Mouse (Mus musculus) kidney, postnatal 25 days (tissue): ENCODE measurements at regions not wholly inside any gene's neighbourhood (a gene's known extent, or its start where the extent isn't known, plus 50 kb on each side); places are given as distances from the start of the nearest gene placed in this dataset.

ENCODE experiments used
- DNase-seq, 2 experiments: peaks; one replicate each; pipeline ENCODE4 v3.0.0; 2021; ENCODE audit warnings: mixed read lengths in 2 of 2

DNA sequence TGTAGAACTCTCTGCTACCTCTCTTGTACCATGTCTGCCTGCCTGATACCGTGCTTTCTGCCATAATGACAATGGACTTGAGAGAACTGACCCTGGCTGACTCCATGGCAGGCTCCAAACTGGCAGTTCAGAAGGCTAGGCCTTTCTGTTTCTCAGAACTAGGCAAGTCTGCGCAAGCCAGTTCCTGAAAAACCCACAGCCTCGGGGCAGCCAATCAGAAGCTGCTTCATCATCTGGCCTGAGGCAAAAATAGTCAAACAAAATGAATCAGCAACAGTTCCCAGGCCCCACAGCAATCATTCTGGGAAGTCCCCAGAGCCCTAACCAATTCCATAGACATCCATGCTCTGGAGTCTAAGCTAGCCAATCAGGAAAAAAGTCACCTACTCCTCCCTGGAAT lies 284.5 kb downstream of the Olfr1505 start:
- no peak for DNase-seq

DNA sequence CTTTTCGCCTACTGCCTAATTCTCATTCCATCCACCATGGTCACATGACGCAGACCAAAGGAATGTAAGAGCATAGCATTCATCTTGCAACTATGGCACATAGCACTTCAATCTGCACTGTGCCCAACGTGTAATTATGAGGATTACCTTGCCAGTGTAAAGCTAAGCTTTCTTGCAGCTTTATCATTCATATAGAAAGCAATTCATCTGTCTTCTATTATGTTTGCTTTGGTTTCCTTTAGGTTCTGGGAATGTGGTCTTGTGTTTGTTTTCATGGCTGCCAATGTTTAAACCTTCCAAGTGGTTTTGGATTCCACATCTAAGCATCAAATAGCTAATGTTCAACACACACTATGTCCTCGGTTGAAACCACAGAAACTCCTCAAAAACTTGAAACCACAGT lies 307.2 kb downstream of the Olfr1505 start:
- no peak for DNase-seq

DNA sequence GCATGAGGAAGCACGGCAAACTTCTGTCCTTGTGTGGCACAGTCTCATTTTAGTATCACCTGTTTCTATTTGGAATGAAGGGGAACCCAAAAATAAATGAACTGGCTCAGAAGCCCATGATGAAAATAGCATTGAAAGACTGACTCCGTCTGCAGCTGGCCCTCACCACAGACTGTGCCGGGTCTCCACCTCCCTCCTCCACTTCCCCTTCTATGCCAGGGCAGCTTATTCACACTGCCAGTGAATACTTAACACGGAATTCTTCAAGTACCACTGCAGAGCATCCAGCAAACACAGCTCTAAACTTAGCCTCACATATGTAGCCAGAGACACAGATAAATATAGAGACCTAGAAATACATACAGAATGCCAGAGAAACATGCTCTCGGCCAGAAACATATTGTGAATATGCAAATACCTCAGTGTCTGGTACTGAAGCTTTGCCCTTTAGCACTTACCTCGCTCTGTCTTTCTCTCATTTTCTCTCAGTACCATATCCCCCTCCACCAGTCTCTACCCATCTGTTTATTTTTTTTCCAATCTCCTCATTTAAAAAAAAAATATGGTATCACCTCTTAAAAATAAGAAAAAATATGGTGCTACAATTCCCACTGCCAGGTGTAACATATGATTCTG lies 311.8 kb downstream of the Olfr1505 start:
- no peak for DNase-seq

DNA sequence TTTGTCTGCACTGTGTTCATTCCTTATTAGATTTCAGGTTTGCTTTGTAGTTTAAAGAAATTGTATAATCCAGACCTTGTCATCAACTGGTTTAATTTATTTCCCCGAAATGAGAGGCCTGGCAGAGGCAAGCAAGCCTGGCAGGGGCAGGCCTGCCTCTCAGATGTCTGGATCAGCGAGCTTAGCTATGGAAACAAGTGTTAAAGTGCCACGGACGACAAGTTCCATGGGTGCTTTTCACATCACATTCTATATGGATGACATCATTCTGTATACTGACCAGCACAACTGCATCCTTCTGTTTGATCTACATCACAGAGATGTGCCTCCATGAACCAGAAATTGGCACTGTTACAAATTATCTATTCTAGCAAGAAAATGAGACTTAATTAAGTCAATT lies 312.5 kb downstream of the Olfr1505 start:
- DNase-seq, result no peak

DNA sequence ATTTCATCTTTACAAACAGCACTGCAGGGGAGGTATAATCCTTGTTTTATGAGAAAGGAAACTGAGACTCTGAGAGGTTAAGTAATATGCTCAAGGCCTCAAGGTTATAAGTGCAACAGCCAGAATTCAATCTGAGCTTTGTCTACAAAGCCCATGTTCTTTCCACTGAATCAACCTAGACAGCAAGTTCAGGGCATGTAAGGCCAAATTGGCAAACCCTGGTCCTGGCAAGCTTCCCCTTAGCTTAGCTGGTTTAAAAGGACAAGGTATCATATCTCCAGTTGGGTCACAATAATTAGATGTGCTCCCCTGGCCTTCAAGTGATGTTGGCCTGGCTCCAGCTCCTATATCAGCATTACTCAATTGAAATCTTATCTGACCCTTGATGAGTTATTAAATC lies 313.2 kb downstream of the Olfr1505 start:
- no peak for DNase-seq

DNA sequence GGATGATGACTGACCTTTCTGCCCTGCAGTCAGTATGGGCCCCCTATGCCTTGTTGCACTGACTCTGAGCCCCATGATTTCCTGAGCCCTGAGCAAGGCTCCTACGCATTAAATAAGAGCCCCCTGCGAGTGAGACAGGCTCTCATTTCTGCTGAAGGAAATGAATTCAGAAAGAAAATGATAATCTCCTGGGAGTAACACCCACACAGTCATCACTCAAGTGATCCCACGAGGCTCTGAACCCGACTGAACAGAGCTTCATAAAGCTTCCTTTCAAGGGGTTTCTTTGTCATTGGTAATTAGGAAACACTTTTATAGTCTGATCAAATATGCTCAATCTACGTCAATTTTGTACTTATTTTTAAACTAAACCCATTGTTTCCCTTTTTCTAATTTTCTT lies 330.2 kb downstream of the Olfr1505 start:
- no peak for DNase-seq

DNA sequence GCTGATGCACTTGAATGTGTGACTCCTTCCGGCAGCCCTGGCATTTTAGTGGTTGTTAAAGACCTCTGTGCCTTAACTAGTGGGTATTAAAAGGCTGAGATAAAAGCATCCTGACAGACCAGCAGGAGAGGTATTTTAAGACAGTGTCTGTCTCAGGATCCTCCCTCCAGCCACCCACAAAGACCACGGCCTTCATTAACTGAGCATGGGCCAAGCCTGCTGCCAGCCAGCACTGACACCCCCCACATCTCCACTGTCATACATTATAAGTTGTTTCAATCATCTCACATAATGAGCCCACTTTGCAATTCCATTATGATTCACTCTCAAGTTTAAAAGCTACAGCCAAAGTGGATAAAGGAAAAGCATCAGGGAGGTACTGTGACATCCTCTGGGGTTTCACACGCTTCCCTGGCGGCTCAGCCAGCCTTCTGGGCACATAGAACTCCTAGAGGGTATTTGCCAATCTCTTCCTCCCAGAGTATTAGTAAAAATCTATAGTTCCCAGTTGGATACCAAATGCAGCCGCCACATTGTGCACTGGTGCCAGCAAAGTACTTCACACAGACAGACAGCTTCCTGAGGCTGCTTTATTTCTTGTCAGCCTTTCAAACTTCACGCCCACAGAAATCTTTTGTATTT lies 333.8 kb downstream of the Olfr1505 start:
- no peak for DNase-seq

DNA sequence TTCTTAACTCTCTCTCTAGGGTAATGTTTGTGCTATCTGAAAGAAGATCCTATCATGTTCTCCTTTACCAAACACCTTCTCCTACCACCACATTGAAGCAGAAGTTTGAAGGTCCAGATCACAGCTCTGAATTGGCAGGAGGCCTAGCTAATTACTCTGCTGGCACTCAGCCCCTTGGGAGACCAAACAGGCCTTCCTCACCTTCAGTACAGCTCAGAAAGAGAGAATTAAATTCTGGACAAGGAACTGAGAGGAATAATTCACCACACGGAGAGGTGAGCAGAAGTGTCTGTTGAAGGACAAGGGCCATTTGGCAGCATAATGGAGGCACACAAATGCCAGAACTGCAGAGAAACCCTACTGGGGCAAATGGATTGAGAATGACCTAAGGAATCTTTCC lies 334.6 kb downstream of the Olfr1505 start:
- peak in 1 of 2 experiments; percentile 20 for DNase-seq

DNA sequence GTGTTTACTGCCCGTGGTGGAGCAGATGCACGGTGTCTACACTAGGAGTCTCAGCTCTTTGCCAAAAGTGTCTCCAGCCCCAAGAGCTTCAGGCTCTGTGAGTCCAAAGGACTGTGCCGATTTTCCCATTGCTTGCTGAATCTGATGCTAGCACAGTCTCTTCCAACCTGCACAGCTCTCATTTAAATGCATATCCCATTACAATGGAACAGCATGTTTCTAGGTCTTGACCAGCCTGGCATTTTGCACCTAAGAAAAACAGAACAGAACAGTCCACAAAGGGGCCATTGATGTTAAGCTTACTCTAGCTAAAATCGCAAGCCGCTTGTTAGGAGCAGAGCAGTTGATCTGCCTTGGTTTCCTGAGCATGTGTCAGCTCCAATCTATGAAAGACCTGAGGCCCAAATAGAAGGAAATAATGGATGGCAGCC lies 339.2 kb downstream of the Tle4 start:
- DNase-seq, result no peak

DNA sequence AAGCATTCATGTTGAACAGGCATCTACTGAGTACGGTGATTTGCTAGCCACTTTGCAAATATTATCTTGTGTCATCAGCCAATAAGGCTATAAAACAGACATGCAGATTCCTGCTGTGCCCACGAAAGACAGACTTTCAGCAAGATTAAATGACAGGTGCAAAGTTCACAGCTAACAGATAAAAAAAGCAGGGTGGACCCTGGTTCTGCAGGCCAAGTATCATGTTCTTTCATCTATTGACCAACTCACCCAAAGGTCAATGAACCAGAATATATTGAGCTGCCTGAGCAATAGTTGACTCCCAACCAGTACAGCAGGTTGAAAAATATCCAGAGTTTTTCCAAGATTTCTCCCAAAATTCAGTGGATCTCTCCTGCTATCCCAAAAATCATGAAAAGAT lies 338.6 kb downstream of the Tle4 start:
- no peak for DNase-seq

DNA sequence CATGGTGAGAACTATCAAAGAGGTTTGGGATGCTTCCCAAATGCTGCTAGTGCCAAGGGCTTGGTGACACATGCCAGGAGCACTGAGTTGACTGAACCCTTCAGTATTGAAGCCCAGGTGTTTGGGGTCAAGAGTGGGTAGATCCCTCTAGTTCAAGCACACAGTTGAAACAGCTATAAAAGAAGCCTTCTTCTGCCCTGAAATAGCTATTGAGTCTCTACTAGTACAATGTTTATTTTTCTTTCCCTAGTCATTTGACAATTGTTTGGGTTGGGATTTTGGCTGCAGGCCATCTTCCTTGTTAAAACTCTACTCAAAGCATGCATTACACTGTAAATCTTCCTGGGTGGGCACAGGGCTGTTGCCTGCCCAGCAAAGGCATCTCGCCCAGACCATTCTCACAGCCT lies 308.5 kb downstream of the Tle4 start:
- DNase-seq, result no peak

DNA sequence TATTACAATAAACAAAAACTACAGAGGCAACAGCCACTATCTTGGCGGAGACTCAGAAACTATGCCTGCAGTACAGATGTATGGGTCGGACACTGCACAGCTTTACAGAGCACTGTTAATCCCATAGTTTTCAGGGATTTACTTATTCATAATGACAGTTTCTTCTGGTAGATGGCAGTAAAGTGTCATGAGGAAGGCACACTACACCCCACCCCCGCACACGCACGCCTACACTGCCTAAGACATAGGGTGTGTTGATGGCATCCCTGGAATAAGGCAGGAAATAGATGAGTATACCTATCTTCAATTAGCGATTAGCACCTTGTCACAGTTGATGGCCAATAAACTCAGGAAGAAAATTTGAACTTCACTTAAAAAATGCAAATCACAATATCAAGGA lies 306.9 kb downstream of the Tle4 start:
- DNase-seq, result no peak

DNA sequence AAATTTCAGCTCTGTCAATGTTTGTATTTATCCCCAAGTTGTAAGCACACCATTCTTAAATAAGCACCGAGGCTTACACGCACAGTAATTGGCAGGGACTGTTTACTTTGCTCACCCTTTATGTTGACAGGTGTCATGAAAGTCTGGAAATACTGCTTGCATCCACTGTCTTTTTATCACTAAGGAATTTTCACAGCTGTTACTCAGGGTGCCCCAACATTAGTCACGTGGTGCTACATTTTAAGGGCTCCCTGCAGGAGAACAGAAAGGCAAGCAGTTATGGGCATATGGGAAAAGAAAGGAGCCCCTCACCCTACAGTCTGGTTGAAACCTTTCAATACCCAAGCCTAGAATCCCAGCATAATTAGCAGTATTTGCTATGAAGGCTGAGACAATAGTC lies 304.7 kb downstream of the Tle4 start:
- no peak for DNase-seq

DNA sequence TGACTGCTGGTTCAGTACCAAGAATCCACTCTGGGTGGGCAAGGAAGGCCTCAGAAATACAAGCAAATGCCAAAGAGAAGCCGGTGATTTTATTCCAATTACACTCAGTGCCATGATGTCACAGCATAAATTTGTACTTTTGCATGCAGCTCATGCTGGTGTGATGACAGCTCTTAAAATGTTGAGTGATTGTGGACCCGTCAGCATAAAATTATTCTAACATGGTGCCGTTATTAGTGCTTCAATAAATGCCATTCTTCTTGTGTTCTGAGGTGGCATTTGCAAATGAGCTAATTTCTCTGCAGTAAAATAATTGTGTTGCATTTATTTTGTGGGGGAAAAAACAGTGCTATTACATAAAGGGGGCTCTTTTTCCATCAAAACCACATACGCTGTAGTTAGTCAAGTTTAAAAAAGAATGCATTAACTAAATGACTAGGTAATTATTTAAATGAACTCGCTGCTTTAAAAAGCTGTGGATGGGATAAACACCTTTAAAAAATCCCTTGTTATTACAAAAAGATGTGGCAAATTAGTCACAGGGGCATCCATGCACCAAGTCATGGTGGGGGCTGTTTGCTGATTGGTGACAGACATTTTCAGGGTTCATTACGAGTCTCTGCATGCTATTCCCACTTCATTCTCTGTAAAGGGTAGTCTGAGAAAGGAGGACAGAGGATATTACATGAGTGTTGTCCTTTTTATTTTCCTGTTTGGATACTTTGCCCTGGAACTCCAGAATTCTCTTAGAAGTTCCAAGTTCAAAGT lies 296.5 kb downstream of the Tle4 start:
- no peak for DNase-seq

DNA sequence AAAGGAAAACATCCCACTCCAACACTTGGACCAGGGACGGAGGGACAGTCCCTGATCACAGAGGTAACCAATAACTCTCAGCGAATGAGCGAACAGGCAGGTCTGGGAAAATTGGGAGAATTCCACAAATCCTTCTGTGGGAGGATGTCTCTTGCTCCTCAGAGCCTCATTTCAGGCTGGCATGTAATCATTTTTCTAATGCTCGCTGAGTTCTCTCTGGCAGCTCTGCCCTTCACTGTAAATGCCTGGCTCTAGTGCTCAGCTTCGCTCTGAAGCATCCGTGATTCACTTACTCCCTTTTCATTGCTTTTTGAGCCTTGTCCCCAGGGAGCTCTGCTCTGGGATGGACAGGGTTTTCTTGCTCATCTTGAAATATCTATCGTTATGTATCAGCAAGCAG lies 283.6 kb downstream of the Tle4 start:
- DNase-seq, result no peak

DNA sequence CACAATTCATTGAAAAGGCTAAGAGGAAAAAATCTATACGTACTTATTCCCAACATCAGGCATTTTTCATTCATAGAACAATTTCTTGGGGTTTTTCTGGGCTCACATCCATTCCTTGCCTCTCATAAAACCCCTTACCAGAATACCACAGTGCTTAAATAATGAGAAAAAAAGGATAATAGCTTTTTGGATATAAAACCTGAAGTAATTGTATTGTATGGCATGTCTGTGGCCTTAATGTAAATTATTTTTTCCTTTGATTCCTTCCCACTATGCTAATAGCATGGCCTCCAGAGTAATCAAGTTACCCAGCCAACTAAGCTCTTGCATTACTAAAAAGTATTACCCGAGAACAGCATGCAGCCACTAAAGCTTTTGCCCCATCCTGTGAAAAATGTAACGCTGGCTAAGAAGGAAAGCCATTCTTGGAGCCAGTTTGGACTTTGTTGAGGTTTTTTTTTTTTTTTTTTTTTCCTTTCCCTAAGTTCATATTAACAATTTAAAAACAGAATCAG lies 278.1 kb downstream of the Tle4 start:
- no peak for DNase-seq

DNA sequence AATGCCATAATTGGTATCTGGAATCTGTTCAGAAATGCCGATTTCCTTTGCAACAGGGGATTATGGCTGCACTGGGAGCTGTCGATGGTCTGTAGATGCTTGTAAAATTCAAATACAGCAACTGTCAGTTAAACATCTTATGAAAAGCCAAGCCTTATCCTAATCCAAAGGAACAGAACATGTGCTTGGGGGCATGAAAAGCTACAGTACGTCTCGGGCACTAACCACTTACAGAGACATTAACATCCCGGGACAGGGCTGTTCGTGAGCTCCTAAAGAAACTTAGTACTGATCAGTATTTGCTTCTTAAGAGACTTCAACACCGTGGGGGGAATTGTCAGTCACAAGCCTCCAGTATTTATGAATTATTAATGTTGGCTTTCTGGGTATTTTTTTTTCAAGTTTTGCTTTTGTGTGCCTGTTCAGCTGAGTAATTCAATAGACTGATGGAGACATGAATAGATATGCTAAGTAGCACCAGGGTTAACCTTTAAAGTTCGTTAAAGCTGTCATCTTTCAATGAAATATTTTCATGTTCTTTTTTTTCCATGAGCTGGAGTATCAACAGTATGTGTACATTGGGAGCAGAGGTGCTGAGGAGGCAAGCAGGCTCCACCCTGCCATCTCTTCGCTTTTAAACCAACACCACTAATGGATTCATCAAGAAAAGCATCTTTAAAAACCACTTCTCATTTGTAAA lies 272.3 kb downstream of the Tle4 start:
- no peak for DNase-seq

DNA sequence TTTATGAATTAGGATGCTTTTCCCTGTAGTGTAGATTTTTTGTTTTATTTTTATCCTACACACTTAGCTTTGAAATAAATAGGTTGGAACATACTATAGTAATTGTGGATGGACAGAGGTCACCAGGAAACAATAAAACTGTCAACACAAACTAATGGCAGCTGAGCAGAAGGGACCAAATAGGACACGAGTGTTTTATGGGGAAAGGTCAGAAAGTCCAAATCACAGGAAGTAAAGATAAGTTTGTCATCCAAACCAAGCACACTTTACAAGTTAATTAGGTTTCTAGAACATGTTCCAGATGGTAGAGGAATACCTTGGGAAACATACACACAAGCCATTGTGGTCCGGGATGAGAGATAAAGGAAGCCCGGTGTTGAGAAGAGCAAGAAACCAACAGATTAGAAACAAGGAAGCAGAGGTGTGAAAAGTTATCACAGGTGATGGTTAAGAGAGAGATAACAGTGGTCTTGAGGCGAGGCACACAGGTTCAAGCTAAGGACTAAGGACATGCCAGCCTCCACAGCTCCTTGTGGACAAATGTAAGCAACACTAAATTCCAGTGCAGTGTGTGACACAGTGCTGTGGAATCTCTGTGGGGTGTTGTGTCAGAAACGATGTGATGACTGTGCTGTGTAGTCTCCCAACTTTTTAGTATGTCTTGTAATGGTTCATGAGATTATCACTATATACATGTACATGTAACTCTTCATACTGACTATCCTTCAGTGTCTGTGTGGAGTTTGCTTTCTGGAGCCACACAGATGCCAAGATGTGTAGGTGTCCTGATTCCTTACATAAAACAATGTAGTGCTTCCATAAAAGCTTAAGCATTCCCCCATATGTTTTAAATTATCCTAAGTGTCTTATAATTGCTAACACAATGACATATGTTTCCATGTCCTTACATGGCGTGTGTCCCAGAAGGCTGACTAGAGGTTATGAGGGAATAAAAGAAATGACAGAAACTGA lies 264.5 kb downstream of the Tle4 start:
- no peak for DNase-seq

DNA sequence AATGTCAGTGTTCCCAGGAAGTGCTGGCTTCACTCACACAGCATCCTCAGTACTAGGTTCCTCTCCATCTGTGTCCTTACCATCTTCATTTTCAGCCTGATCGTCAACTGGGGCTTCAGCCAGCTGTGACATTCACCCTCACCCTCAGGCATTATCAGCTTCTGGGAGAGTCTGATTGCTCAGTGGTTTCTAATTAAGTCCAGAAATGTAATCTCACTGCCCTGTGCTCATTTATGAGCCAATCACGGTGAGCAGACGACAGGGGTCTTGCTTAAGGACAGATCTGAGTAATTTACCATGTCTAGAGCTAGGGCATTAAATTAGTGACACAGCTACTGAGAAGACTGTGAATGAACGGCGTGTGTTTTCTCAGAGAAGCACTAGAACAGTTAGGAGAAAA lies 260.8 kb downstream of the Tle4 start:
- no peak for DNase-seq

DNA sequence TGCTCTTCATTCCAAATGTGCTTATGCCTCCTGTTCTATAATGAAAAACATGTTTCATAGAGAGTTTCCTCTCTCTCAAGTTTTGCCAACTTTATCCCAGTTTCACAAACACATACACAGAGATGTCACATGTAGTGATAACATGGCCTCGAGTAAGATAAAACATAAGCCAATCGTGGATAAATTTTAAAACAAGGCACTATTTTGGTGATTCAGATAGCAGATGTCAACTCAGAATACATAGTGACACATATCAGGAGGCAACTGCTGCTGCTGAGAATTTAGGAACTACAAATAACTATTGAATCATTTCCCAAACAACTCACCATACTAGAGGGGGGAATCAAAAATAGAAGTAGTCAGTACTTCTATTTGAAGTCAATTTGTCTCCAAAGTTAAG lies 257.1 kb downstream of the Tle4 start:
- no peak for DNase-seq

DNA sequence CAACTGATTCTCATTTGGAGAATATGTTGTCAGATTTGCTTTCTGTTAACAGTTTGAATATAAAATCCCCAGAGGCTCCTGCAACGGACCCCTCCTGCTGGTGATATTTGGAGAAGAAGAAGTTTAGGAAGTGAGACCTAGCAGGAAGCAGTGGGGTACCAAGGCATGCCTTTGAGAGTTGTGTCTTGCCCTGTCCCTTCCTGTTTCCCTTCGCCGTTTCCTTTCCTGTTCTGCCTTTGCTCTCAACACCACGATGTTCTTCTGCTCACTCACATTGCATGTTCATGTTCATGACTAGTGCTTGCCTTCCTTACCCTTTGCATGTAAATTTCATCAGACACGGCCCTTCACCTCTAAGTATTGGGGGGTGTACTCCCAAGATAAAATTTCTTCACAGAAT lies 254.0 kb downstream of the Tle4 start:
- no peak for DNase-seq

DNA sequence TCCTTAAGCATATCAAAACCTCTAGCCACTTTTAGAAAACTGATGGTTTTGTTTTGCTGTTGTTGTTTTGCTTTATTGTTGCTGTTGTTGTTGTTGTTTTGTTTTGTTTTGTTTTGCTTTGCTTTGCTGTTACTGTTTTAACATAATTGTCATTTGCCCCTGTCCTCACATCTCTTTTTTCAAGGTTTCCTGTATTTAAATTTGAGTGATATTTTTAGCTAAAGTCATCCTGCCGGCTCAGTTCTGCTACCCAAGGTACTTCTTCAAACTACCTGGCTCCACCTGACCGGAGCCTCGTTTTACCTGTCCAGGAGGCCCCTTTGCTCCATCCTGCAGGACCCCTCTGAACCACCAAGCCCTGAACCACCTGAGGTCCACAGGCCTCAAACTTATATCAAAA lies 253.4 kb downstream of the Tle4 start:
- no peak for DNase-seq
